Mouse (Mus musculus): ENCODE results near the gene Plau. TPM values are rescaled to one million over a fixed set of nuclear protein-coding genes. Genes with fewer than 3 reads are reported as not detected.
A peak's percentile ranks its signal among the peaks of the same experiment; 100 is the strongest.

The Plau gene
- 0.12 and 0.81 TPM in 2 replicates for total RNA-seq (2017)

GRCm38 (mm10) chr14:20836171-20836904 lies at the start of gene Plau:
TSS of gene Plau (plus strand) at chr14:20836660.
- ATAC-seq (ENCODE audit: extremely low read depth, insufficient number of reproducible peaks, low FRiP score, poor library complexity, severe bottlenecking): peak; percentile 74

GRCm38 (mm10) chr14:20788151-20788550 lies 48.3 kb upstream of the Plau start:
- no peak for ATAC-seq (ENCODE audit: extremely low read depth, insufficient number of reproducible peaks, low FRiP score, poor library complexity, severe bottlenecking)

GRCm38 (mm10) chr14:20789593-20789992 lies 46.9 kb upstream of the Plau start:
- no peak for ATAC-seq (ENCODE audit: extremely low read depth, insufficient number of reproducible peaks, low FRiP score, poor library complexity, severe bottlenecking)

GRCm38 (mm10) chr14:20790445-20790844 lies 46.0 kb upstream of the Plau start:
- ATAC-seq (ENCODE audit: extremely low read depth, insufficient number of reproducible peaks, low FRiP score, poor library complexity, severe bottlenecking): no peak

GRCm38 (mm10) chr14:20790996-20791395 lies 45.5 kb upstream of the Plau start:
- ATAC-seq (ENCODE audit: extremely low read depth, insufficient number of reproducible peaks, low FRiP score, poor library complexity, severe bottlenecking): no peak

- ATAC-seq (ENCODE audit: extremely low read depth, insufficient number of reproducible peaks, low FRiP score, poor library complexity, severe bottlenecking): no peak
Measured at GRCm38 (mm10) chr14:20791511-20792242, 44.8 kb upstream of the Plau start.

GRCm38 (mm10) chr14:20792243-20792921 lies 44.1 kb upstream of the Plau start:
- no peak for ATAC-seq (ENCODE audit: extremely low read depth, insufficient number of reproducible peaks, low FRiP score, poor library complexity, severe bottlenecking)

- ATAC-seq (ENCODE audit: extremely low read depth, insufficient number of reproducible peaks, low FRiP score, poor library complexity, severe bottlenecking): no peak
Measured at GRCm38 (mm10) chr14:20792922-20793757, 43.3 kb upstream of the Plau start.

- peak; percentile 84 for ATAC-seq (ENCODE audit: extremely low read depth, insufficient number of reproducible peaks, low FRiP score, poor library complexity, severe bottlenecking)
Measured at GRCm38 (mm10) chr14:20793758-20794531, 42.5 kb upstream of the Plau start, which contains the start of gene Camk2g. TSS of gene Camk2g (minus strand) at chr14:20794088.

GRCm38 (mm10) chr14:20794589-20794988 lies 41.9 kb upstream of the Plau start:
- no peak for ATAC-seq (ENCODE audit: extremely low read depth, insufficient number of reproducible peaks, low FRiP score, poor library complexity, severe bottlenecking)

GRCm38 (mm10) chr14:20795423-20796152 lies 40.9 kb upstream of the Plau start:
- no peak for ATAC-seq (ENCODE audit: extremely low read depth, insufficient number of reproducible peaks, low FRiP score, poor library complexity, severe bottlenecking)

- no peak for ATAC-seq (ENCODE audit: extremely low read depth, insufficient number of reproducible peaks, low FRiP score, poor library complexity, severe bottlenecking)
Measured at GRCm38 (mm10) chr14:20796170-20796569, 40.3 kb upstream of the Plau start.

GRCm38 (mm10) chr14:20796643-20797042 lies 39.8 kb upstream of the Plau start:
- no peak for ATAC-seq (ENCODE audit: extremely low read depth, insufficient number of reproducible peaks, low FRiP score, poor library complexity, severe bottlenecking)

GRCm38 (mm10) chr14:20798300-20798699 lies 38.2 kb upstream of the Plau start:
- no peak for ATAC-seq (ENCODE audit: extremely low read depth, insufficient number of reproducible peaks, low FRiP score, poor library complexity, severe bottlenecking)

- ATAC-seq (ENCODE audit: extremely low read depth, insufficient number of reproducible peaks, low FRiP score, poor library complexity, severe bottlenecking): peak; percentile 80
Measured at GRCm38 (mm10) chr14:20798761-20799160, 37.7 kb upstream of the Plau start.

GRCm38 (mm10) chr14:20802926-20803605 lies 33.4 kb upstream of the Plau start:
- ATAC-seq (ENCODE audit: extremely low read depth, insufficient number of reproducible peaks, low FRiP score, poor library complexity, severe bottlenecking): no peak

- ATAC-seq (ENCODE audit: extremely low read depth, insufficient number of reproducible peaks, low FRiP score, poor library complexity, severe bottlenecking): peak; percentile 79
Measured at GRCm38 (mm10) chr14:20803606-20803938, 32.9 kb upstream of the Plau start.
